Comparison of ENCODE assay signal across 23 mouse cellular contexts in genomic region chr11:61991576-61991975, GRCm38 (mm10).
"Had no signal": no experiment of that assay in that cellular context is flagged by ENCODE, and none has a peak within 500 bp of the region (broad histone marks: within the 10 kb centered on the region; RNA-seq: fewer than 3 reads in every experiment).

No protein-coding gene starts in this region.

- H3K27me3 ChIP-seq: heart, embryonic 12.5 days; hindbrain, embryonic 12.5 days; intestine, embryonic 15.5 days; limb, embryonic 12.5 days; liver, embryonic 13.5 days; liver, embryonic 15.5 days had no signal

- H3K27ac ChIP-seq: gastrocnemius, adult 2 months; heart, adult 2 months; hindbrain, embryonic 10.5 days; hindbrain, embryonic 12.5 days; hindbrain, embryonic 14.5 days; intestine, embryonic 15.5 days; layer of hippocampus, adult 2 months; left cerebral cortex, adult 2 months; limb, embryonic 10.5 days; limb, embryonic 12.5 days; liver, embryonic 13.5 days; liver, embryonic 15.5 days had no signal

- H3K4me3 ChIP-seq: gastrocnemius, adult 2 months; heart, adult 2 months; heart, embryonic 12.5 days; hindbrain, embryonic 10.5 days; hindbrain, embryonic 12.5 days; intestine, embryonic 15.5 days; layer of hippocampus, adult 2 months; left cerebral cortex, adult 2 months; limb, embryonic 10.5 days; limb, embryonic 12.5 days; liver, embryonic 13.5 days; liver, embryonic 15.5 days had no signal

- H3K9me3 ChIP-seq: hindbrain, embryonic 10.5 days; hindbrain, embryonic 12.5 days; intestine, embryonic 15.5 days; limb, embryonic 10.5 days; liver, embryonic 13.5 days; liver, embryonic 15.5 days had no signal

- H3K4me1 ChIP-seq: heart, embryonic 12.5 days; hindbrain, embryonic 10.5 days; hindbrain, embryonic 12.5 days; intestine, embryonic 15.5 days; limb, embryonic 10.5 days; limb, embryonic 12.5 days had no signal

- H3K36me3 ChIP-seq: heart, embryonic 12.5 days; hindbrain, embryonic 10.5 days; hindbrain, embryonic 12.5 days; intestine, embryonic 15.5 days; limb, embryonic 10.5 days; limb, embryonic 12.5 days had no signal

- DNase-seq: gastrocnemius, adult 2 months; gastrocnemius, postnatal 10 days; gastrocnemius, postnatal 25 days; heart, adult 2 months; heart, postnatal 10 days; heart, postnatal 4 days; kidney, adult 18-20 months; kidney, adult 8-10 months; kidney, postnatal 10 days; kidney, postnatal 25 days; kidney, postnatal 4 days; liver; liver, embryonic 13.5 days had no signal
